Mouse (Mus musculus) heart, postnatal 4 days (tissue): ENCODE data around the gene Hoxd3. TPM values are rescaled to one million over a fixed set of nuclear protein-coding genes. Genes with fewer than 3 reads are reported as not detected.

Source experiments
- microRNA-seq, 2 experiments: library from miRNA; unstranded; fragments of <30 nt; microRNA quantifications; one replicate each; pipeline ENCODE4 v1.2.0; 2021 to 2022
- total RNA-seq, 2 experiments: library from RNA; stranded (reverse); gene quantifications; 2 replicates each; pipeline ENCODE4 v1.2.3; 2021

Gene Hoxd3
- total RNA-seq, 2 experiments from 2014 or later: 0.11 TPM; not detected in 1

Small RNA genes lying within 50 kb of the gene (microRNA-seq; reads per million reads assigned to microRNA genes)
- gene Gm44463 (0 reads per million in 2 experiments), gene Mir10b (689 to 704 reads per million in 2 experiments)

Other genes with a start within 250 kb of the Hoxd3 start
- 10 to 100 TPM; 20.8 to 21.3 TPM for gene Lnpk, start 132.5 kb upstream of the Hoxd3 start, total RNA-seq
- not detected for gene Evx2, start 52.4 kb upstream of the Hoxd3 start, total RNA-seq
- not detected for gene Hoxd13, start 43.6 kb upstream of the Hoxd3 start, total RNA-seq
- not detected for gene Hoxd12, start 36.9 kb upstream of the Hoxd3 start, total RNA-seq
- not detected for gene Hoxd11, start 32.4 kb upstream of the Hoxd3 start, total RNA-seq
- not detected for gene Hoxd10, start 20.0 kb upstream of the Hoxd3 start, total RNA-seq
- gene Hoxd9, start 14.2 kb upstream of the Hoxd3 start, total RNA-seq: under 1 TPM; 0.12 to 0.27 TPM
- 1 to 10 TPM; 1.2 to 1.9 TPM for gene Hoxd8, start 7.3 kb upstream of the Hoxd3 start, total RNA-seq
- gene Hoxd4, start within 50 bp of the Hoxd3 start, total RNA-seq: under 1 TPM; 0.45 TPM
- gene Gm28230, start 14.8 kb downstream of the Hoxd3 start, total RNA-seq: not detected
- gene Hoxd1, start 51.1 kb downstream of the Hoxd3 start, total RNA-seq: not detected
- gene Mtx2, start 113.9 kb downstream of the Hoxd3 start, total RNA-seq: 100 to 1,000 TPM; 133 to 148 TPM